Mouse (Mus musculus) myocyte (in vitro differentiated cells): ENCODE measurements around the gene Phactr4.

Experiments used
- CEBPB ChIP-seq: IDR thresholded peaks from 2 replicates; pipeline ENCODE4 v1.6.1; 2011; ENCODE audit warnings: mild to moderate bottlenecking, moderate library complexity; ENCODE audit not compliant: poor library complexity, insufficient read depth, severe bottlenecking
- POLR2AphosphoS2 ChIP-seq: IDR thresholded peaks from one replicate; pipeline ENCODE4 v1.6.1; 2011; ENCODE audit warnings: low read depth, control low read depth; ENCODE audit not compliant: insufficient read length

- TF ChIP-seq CEBPB: no peak
- TF ChIP-seq POLR2AphosphoS2: no peak
These were observed 77.7 kb downstream of the Phactr4 start for GRCm38 (mm10) chr4:132344403-132345134.
